Mouse (Mus musculus): Measurements from ENCODE around the gene Zfp385b. TPM values are rescaled to one million over a fixed set of nuclear protein-coding genes. Genes with fewer than 3 reads are reported as not detected.
A peak's percentile ranks its signal among the peaks of the same experiment; 100 is the strongest.

The Zfp385b gene
- polyA plus RNA-seq, 1 experiment: 8.8 TPM

DNA sequence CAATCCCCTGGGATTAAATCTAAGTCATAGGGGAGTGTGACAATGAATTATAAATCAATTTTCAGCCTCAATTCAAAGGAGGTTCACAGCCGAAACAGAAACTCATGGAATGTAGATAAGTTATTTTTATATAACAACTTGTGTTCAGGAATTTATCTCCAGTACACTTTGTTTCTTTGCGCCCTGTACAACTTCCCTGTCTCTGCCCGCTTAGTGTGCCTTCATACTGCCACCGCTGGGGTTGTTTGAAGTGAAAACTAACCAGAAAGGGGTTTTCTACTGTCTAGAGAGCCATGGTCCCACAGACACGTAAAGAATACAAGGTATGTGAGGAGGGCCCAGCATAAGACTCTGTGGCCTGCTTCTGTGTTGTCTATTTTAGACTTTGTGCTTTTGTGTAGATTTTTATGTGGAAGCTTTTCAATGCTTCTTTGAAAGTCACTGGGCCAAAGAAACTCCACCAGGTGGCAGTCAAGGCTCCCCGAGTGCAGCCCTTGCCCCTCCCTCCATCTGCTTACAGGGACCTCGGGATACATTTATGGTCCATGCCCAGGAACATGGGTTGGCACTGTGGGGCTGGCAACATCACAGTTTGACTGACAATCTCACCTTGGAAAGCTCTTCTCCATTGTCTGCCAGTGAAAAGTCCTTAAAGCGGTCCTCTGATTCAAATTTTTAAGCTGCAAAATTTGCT lies 23.4 kb downstream of the Zfp385b start:
- TF ChIP-seq POLR2A (IDR thresholded peaks at IDR 0.05; ENCODE audit: control insufficient read depth, low read depth, low read length) (no peak), CTCF (IDR thresholded peaks at IDR 0.05; ENCODE audit: control insufficient read depth, insufficient read depth, insufficient replicate concordance, low read depth, low read length) (peak; percentile 15; the same call in 1 of the 2 replicates)
- no peaks in the 10 kb centered on the region for H3K27me3 ChIP-seq (ENCODE audit: control insufficient read depth, insufficient read depth, low read length)
- no peak overlapping the region for H3K4me3 ChIP-seq (ENCODE audit: control insufficient read depth, low read depth, low read length)
- H3K4me1 ChIP-seq (ENCODE audit: control insufficient read depth, insufficient read depth, low read length): no peaks in the 10 kb centered on the region
- H3K27ac ChIP-seq (ENCODE audit: control insufficient read depth, insufficient read depth, low read depth, low read length): no peak overlapping the region
- H3K36me3 ChIP-seq (ENCODE audit: control insufficient read depth, insufficient read depth, low read length): no peaks in the 10 kb centered on the region

DNA sequence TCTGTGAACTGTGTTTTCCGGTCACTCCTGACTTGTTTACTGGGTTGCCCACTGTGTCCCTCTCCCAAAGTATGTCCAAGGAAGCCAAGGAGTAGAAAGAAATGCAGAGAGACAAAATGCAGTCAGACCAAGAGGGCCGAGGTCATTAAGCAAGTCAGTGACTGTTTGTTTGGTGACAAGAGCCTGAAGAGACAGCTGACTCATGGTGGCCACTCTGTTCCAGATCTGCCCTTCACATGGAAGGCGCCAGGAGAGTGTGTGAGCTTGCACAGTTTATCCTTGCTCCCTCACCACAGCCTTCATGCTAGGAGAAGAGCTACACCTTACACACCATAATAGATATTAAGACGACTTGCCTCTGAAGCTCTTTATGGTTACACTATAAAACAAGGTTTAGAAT lies 28.6 kb downstream of the Zfp385b start:
- Histone ChIP-seq H3K27ac (ENCODE audit: control insufficient read depth, insufficient read depth, low read depth, low read length) (no peak overlapping the region), H3K36me3 (ENCODE audit: control insufficient read depth, insufficient read depth, low read length) (no peaks in the 10 kb centered on the region), H3K4me3 (ENCODE audit: control insufficient read depth, low read depth, low read length) (no peak overlapping the region), H3K27me3 (ENCODE audit: control insufficient read depth, insufficient read depth, low read length) (no peaks in the 10 kb centered on the region), H3K4me1 (ENCODE audit: control insufficient read depth, insufficient read depth, low read length) (no peaks in the 10 kb centered on the region)
- no peak for TF ChIP-seq POLR2A (IDR thresholded peaks at IDR 0.05; ENCODE audit: control insufficient read depth, low read depth, low read length)
- TF ChIP-seq CTCF (IDR thresholded peaks at IDR 0.05; ENCODE audit: control insufficient read depth, insufficient read depth, insufficient replicate concordance, low read depth, low read length): no peak

DNA sequence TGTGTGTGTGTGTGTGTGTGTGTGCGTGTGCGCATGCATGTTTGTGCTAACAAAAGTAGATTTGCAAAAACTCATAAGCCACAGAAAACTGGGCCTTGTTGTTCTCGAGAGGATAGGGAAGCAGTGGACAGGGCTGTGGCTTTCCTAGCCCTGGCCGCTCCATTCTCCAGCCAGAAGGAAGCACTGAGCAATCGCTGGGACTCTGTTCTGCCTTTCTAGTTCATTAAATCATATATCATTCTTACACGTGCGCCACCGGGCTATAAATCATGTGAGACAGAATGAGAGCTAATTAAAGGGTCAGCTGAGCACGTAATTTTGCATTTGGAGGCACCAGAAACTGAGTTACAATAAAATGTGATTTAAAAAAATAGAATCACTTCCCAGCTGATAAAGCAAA lies 29.1 kb downstream of the Zfp385b start:
- H3K4me1 ChIP-seq (ENCODE audit: control insufficient read depth, insufficient read depth, low read length): no peaks in the 10 kb centered on the region
- H3K27ac ChIP-seq (ENCODE audit: control insufficient read depth, insufficient read depth, low read depth, low read length): no peak overlapping the region
- no peak for TF ChIP-seq CTCF (IDR thresholded peaks at IDR 0.05; ENCODE audit: control insufficient read depth, insufficient read depth, insufficient replicate concordance, low read depth, low read length)
- TF ChIP-seq POLR2A (IDR thresholded peaks at IDR 0.05; ENCODE audit: control insufficient read depth, low read depth, low read length): no peak
- no peaks in the 10 kb centered on the region for H3K27me3 ChIP-seq (ENCODE audit: control insufficient read depth, insufficient read depth, low read length)
- H3K4me3 ChIP-seq (ENCODE audit: control insufficient read depth, low read depth, low read length): no peak overlapping the region
- H3K36me3 ChIP-seq (ENCODE audit: control insufficient read depth, insufficient read depth, low read length): no peaks in the 10 kb centered on the region

DNA sequence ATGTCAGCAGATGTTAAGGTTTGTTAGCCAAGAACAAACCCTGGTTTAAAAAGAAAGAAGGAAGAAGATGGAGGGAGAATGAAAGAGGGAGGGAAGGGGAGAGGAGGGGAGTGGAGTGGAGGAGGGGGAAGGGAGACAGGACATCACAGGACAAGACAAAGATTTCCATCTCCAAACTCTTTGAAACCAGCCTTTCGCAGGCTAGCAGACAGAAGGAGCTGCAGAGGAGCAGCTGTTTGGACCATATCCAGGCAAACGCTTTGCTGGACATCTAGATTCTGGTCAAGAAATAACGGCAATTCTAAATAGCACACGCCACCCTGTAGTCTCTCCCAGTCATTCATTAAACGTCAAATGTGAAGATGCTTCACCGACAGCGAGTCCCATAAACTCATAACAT lies 38.0 kb downstream of the Zfp385b start:
- H3K4me3 ChIP-seq (ENCODE audit: control insufficient read depth, low read depth, low read length): no peak overlapping the region
- no peak overlapping the region for H3K27ac ChIP-seq (ENCODE audit: control insufficient read depth, insufficient read depth, low read depth, low read length)
- H3K27me3 ChIP-seq (ENCODE audit: control insufficient read depth, insufficient read depth, low read length): no peaks in the 10 kb centered on the region
- TF ChIP-seq CTCF (IDR thresholded peaks at IDR 0.05; ENCODE audit: control insufficient read depth, insufficient read depth, insufficient replicate concordance, low read depth, low read length) (no peak), POLR2A (IDR thresholded peaks at IDR 0.05; ENCODE audit: control insufficient read depth, low read depth, low read length) (no peak)
- H3K36me3 ChIP-seq (ENCODE audit: control insufficient read depth, insufficient read depth, low read length): no peaks in the 10 kb centered on the region
- peaks cover 3% of the 10 kb centered on the region for H3K4me1 ChIP-seq (ENCODE audit: control insufficient read depth, insufficient read depth, low read length)

DNA sequence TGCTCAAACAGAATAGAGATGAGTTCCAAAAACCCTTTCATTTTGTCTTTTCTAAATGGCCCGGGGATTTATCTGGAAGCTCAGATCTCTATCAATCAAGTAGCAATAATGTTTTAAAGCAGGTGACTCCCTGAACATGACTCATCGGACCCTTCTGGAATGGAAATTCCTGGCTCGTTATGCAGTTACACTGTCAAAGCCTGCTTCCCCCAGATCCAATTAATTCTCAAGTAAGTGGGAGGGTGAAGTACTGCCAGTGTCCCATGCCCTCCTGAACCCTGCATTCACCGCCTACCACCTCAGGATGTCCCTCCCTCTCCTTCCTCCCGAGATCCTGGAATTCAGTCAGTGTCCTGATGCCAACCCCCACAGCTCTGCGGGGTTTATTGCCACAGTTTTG lies 41.7 kb downstream of the Zfp385b start:
- Histone ChIP-seq H3K27me3 (ENCODE audit: control insufficient read depth, insufficient read depth, low read length) (no peaks in the 10 kb centered on the region), H3K4me3 (ENCODE audit: control insufficient read depth, low read depth, low read length) (no peak overlapping the region), H3K27ac (ENCODE audit: control insufficient read depth, insufficient read depth, low read depth, low read length) (peak overlapping the region; percentile 17; the same call in 1 of the 2 replicates), H3K36me3 (ENCODE audit: control insufficient read depth, insufficient read depth, low read length) (no peaks in the 10 kb centered on the region), H3K4me1 (ENCODE audit: control insufficient read depth, insufficient read depth, low read length) (peaks cover 3% of the 10 kb centered on the region)
- TF ChIP-seq CTCF (IDR thresholded peaks at IDR 0.05; ENCODE audit: control insufficient read depth, insufficient read depth, insufficient replicate concordance, low read depth, low read length) (no peak), POLR2A (IDR thresholded peaks at IDR 0.05; ENCODE audit: control insufficient read depth, low read depth, low read length) (no peak)

DNA sequence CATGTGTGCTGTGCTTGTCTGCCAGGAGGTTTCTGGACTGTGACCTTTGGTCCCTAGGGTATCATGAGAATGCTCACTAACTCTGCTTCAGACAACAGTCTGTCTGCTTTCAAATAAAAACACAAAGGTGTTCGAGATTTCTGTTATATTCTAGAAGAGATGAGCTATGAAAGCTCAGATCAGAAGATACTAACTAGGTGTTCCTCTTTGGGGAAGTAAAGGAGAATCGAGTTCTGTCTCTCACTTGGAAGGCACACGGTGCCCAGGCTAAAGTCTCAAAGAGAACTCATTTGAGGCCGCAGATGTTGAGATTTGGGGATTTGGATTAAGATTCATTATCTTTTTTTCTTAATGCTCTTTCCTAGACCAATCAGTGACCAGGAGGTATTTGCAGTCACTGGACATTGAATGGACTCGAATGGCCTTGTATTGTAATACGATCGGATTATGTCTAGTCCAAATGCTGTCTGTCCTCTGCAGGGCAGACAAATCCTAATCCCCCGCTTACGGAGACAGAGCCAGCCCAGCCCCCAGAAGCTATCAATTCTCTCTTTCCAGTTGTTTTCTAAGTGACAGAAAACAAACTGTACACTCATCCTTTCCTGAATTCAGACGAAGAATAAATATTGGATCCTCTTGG lies 42.3 kb downstream of the Zfp385b start:
- Histone ChIP-seq H3K4me3 (ENCODE audit: control insufficient read depth, low read depth, low read length) (no peak overlapping the region), H3K27ac (ENCODE audit: control insufficient read depth, insufficient read depth, low read depth, low read length) (no peak overlapping the region), H3K4me1 (ENCODE audit: control insufficient read depth, insufficient read depth, low read length) (peaks cover 3% of the 10 kb centered on the region), H3K27me3 (ENCODE audit: control insufficient read depth, insufficient read depth, low read length) (no peaks in the 10 kb centered on the region), H3K36me3 (ENCODE audit: control insufficient read depth, insufficient read depth, low read length) (no peaks in the 10 kb centered on the region)
- TF ChIP-seq POLR2A (IDR thresholded peaks at IDR 0.05; ENCODE audit: control insufficient read depth, low read depth, low read length) (no peak), CTCF (IDR thresholded peaks at IDR 0.05; ENCODE audit: control insufficient read depth, insufficient read depth, insufficient replicate concordance, low read depth, low read length) (no peak)

DNA sequence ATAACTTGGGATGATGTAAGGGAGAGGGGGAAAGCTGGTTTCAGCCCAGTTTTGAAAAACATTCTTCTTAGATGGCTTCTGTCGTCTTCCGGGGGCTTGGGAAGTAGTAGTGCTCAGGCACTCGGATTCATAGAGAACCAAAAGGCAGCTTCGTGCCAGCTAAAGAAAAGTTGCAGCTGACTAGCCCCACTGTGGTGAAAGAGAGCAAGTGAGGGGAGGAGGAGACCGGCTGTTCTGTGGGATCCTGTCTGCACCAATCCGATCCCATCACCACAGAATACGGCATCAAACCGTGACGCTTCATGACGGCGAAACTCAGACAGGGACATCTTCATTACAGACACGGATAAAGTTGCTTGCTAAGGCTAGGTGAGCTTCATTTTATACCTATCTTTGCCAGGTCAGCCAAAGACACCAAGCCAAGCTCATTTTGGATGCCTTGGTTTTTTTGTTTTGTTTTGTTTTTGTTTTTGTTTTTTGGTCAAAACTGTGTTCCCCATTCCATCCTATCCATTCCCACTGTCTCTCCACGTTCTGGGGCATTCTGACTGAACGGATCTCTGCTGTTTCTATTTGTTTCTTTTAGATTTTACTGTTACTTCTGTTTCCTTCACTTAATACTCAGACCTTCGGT lies 44.1 kb downstream of the Zfp385b start:
- TF ChIP-seq POLR2A (IDR thresholded peaks at IDR 0.05; ENCODE audit: control insufficient read depth, low read depth, low read length) (no peak), CTCF (IDR thresholded peaks at IDR 0.05; ENCODE audit: control insufficient read depth, insufficient read depth, insufficient replicate concordance, low read depth, low read length) (no peak)
- Histone ChIP-seq H3K4me3 (ENCODE audit: control insufficient read depth, low read depth, low read length) (no peak overlapping the region), H3K4me1 (ENCODE audit: control insufficient read depth, insufficient read depth, low read length) (peaks cover 3% of the 10 kb centered on the region), H3K36me3 (ENCODE audit: control insufficient read depth, insufficient read depth, low read length) (no peaks in the 10 kb centered on the region), H3K27ac (ENCODE audit: control insufficient read depth, insufficient read depth, low read depth, low read length) (no peak overlapping the region), H3K27me3 (ENCODE audit: control insufficient read depth, insufficient read depth, low read length) (no peaks in the 10 kb centered on the region)
